Mouse (Mus musculus): ENCODE data around the gene Usmg5. TPM values are rescaled to one million over a fixed set of nuclear protein-coding genes. Genes with fewer than 3 reads are reported as not detected.
A peak's percentile ranks its signal among the peaks of the same experiment; 100 is the strongest.
"Not testable (repeated sequence)": the region's sequence is repeated elsewhere in the genome, so short reads cannot be mapped to it uniquely, and the experiment has no call there.

Gene Usmg5
- polyA plus RNA-seq (2015; fragmentation: Nextera tagmentation; extraction: Ambion mirVana): 1,548 and 1,861 TPM in 2 replicates

DNA sequence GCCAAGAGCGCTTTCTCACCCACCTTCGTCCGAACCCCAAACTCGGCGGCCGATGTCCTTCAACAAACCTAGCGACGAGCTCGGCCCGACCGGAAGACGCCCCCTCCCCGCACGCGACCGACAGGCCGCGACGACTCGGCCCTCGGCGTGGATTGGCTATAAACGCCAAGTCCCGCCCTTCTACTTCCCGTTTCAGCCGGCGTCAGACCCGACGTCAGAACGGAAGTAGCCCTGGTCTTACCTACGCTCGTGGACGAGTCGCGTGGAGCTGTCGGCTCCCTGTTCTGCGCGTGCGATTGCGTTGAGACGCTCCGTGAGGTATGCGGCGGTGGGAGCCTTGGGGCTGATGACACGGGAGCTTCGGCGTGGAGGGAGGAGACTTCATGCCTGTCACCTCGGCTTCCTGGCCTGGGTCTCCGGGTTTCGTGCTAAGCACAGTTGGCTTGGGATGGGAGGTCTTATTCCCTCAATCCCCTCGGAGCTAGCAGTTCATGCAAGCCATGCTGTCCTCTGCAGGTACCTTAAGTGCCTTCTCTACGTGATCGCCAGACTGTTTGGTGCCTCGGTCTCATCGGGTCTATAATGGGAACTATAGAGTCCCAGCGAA is at the start of gene Usmg5, which contains the start of gene Pdcd11:
Gene Usmg5, minus strand, starts transcription at position 98 of the 607 bp plus-strand sequence.
Gene Pdcd11, plus strand, starts transcription at position 219 of the 607 bp plus-strand sequence.
- H3K27ac ChIP-seq (replicated peaks): peak within 1 kb of the TSS; percentile 87
- no peaks in the 10 kb centered on the region for H3K27me3 ChIP-seq
- H3K4me2 ChIP-seq: peak within 1 kb of the TSS; percentile 86
- peaks cover 35% of the 10 kb centered on the region for H3K4me1 ChIP-seq (replicated peaks)
- no peaks in the 10 kb centered on the region for H3K9me3 ChIP-seq
- peaks cover 29% of the 10 kb centered on the region for H3K36me3 ChIP-seq
- under 1% methylated on average over 56 of the region's 56 CpGs for WGBS
- peak; percentile 100 for ATAC-seq (ENCODE audit: low FRiP score, low read depth)
- peak within 1 kb of the TSS; percentile 90 for H3K4me3 ChIP-seq
- H3K9ac ChIP-seq: peak within 1 kb of the TSS; percentile 96

- H3K4me2 ChIP-seq; ATAC-seq (ENCODE audit: low FRiP score, low read depth); H3K9me3 ChIP-seq; H3K27ac ChIP-seq (replicated peaks); H3K4me3 ChIP-seq; H3K9ac ChIP-seq; H3K27me3 ChIP-seq; H3K36me3 ChIP-seq: not testable (repeated sequence)
- 45% methylated on average over 7 of the region's 7 CpGs for WGBS
- H3K4me1 ChIP-seq (replicated peaks): peaks cover 17% of the 10 kb centered on the region
Observed at GRCm38 (mm10) chr19:47139611-47140010, 49.2 kb upstream of the Usmg5 start.

GRCm38 (mm10) chr19:47137771-47138421 is 47.4 kb upstream of the Usmg5 start, which contains the start of gene Calhm2:
Gene Calhm2 (minus strand): TSS chr19:47138294.
- WGBS: 14% methylated on average over 27 of the region's 28 CpGs
- Histone ChIP-seq H3K4me1 (replicated peaks) (peaks cover 17% of the 10 kb centered on the region), H3K27me3 (no peaks in the 10 kb centered on the region), H3K9me3 (no peaks in the 10 kb centered on the region), H3K36me3 (no peaks in the 10 kb centered on the region), H3K4me3 (peak within 1 kb of the TSS; percentile 27), H3K4me2 (peak within 1 kb of the TSS; percentile 48), H3K27ac (replicated peaks) (no peak within 1 kb of the TSS), H3K9ac (0 out of 2 replicates have a peak within 1 kb of the TSS, but pooled peaks have one; percentile 9)
- ATAC-seq (ENCODE audit: low FRiP score, low read depth): peak; percentile 28; the same call in 1 of the 2 replicates

GRCm38 (mm10) chr19:47137051-47137581 is 46.7 kb upstream of the Usmg5 start:
- Histone ChIP-seq H3K27ac (replicated peaks) (no peak overlapping the region), H3K4me2 (peak overlapping the region; percentile 48), H3K27me3 (no peaks in the 10 kb centered on the region), H3K9me3 (no peaks in the 10 kb centered on the region), H3K4me3 (peak overlapping the region; percentile 27), H3K36me3 (no peaks in the 10 kb centered on the region), H3K9ac (no peak overlapping the region), H3K4me1 (replicated peaks) (peaks cover 17% of the 10 kb centered on the region)
- WGBS: 49% methylated on average over 6 of the region's 6 CpGs
- no peak for ATAC-seq (ENCODE audit: low FRiP score, low read depth)

GRCm38 (mm10) chr19:47136170-47136569 is 45.7 kb upstream of the Usmg5 start:
- Histone ChIP-seq H3K4me3 (no peak overlapping the region), H3K27me3 (no peaks in the 10 kb centered on the region), H3K9ac (no peak overlapping the region), H3K36me3 (peaks cover 4% of the 10 kb centered on the region), H3K4me1 (replicated peaks) (peaks cover 17% of the 10 kb centered on the region), H3K9me3 (no peaks in the 10 kb centered on the region), H3K27ac (replicated peaks) (no peak overlapping the region), H3K4me2 (no peak overlapping the region)
- no peak for ATAC-seq (ENCODE audit: low FRiP score, low read depth)
- 85% methylated on average over 5 of the region's 5 CpGs for WGBS

DNA sequence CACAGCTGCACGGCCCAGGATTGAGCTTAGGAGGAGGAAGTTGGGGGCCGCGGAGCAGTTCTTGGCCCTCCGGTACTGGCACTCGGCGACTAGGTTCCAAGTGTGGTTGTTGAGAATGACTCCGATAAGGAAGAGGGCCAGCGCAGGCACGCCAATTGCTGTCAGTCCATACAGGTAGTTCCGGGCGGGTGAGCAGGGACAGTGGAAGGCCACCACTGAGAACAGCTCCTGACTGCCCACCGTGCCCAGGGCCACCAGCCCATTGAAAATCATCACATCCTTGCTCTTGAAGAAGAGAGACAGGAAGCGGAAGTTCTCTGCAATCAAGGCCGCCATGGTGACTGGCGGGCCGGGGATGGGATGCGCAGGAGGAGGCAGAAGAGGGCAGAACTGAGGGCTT is 45.1 kb upstream of the Usmg5 start:
- peaks cover 10% of the 10 kb centered on the region for H3K36me3 ChIP-seq

DNA sequence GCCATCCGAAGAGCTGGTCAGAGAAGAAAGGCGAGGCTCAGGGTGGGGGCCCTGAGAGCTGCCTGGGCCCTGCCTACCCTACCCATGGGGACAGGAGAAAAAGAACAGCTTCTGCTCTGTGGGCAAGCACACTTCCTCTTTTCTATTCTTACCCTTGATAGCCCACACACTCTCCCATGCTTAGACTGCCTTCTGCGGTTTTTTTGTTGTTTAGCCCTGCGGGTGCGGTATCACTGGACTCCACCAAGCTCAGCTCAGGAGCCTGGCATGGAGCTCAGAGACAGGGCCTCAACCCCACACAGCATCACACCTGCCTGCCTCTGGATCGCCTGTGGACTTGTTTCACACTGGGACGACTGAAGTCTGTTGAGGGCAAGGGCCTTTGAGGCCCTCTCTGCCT is 42.7 kb upstream of the Usmg5 start:
- Histone ChIP-seq H3K27ac (replicated peaks) (no peak overlapping the region), H3K4me3 (no peak overlapping the region), H3K9me3 (no peaks in the 10 kb centered on the region), H3K9ac (no peak overlapping the region), H3K4me2 (no peak overlapping the region), H3K36me3 (peaks cover 34% of the 10 kb centered on the region), H3K4me1 (replicated peaks) (peaks cover 12% of the 10 kb centered on the region), H3K27me3 (no peaks in the 10 kb centered on the region)
- ATAC-seq (ENCODE audit: low FRiP score, low read depth): no peak
- 90% methylated on average over 7 of the region's 7 CpGs for WGBS

More for the DNA sequence above, 45.1 kb upstream of the Usmg5 start:
- Histone ChIP-seq H3K4me3 (no peak overlapping the region), H3K27me3 (no peaks in the 10 kb centered on the region), H3K4me1 (replicated peaks) (peaks cover 17% of the 10 kb centered on the region), H3K27ac (replicated peaks) (no peak overlapping the region), H3K9ac (no peak overlapping the region), H3K4me2 (no peak overlapping the region), H3K9me3 (no peaks in the 10 kb centered on the region)
- no peak for ATAC-seq (ENCODE audit: low FRiP score, low read depth)
- 95% methylated on average over 17 of the region's 17 CpGs for WGBS

GRCm38 (mm10) chr19:47130551-47131125 is 40.2 kb upstream of the Usmg5 start:
- peaks cover 54% of the 10 kb centered on the region for H3K36me3 ChIP-seq

GRCm38 (mm10) chr19:47128835-47129234 is 38.4 kb upstream of the Usmg5 start:
- Histone ChIP-seq H3K36me3 (peaks cover 69% of the 10 kb centered on the region), H3K27me3 (no peaks in the 10 kb centered on the region), H3K4me3 (no peak overlapping the region), H3K27ac (replicated peaks) (no peak overlapping the region), H3K4me2 (no peak overlapping the region), H3K4me1 (replicated peaks) (no peaks in the 10 kb centered on the region), H3K9ac (no peak overlapping the region), H3K9me3 (no peaks in the 10 kb centered on the region)
- ATAC-seq (ENCODE audit: low FRiP score, low read depth): no peak
- 92% methylated on average over 11 of the region's 11 CpGs for WGBS

More at GRCm38 (mm10) chr19:47130551-47131125, 40.2 kb upstream of the Usmg5 start:
- no peak for ATAC-seq (ENCODE audit: low FRiP score, low read depth)
- H3K9me3 ChIP-seq: no peaks in the 10 kb centered on the region
- no peak overlapping the region for H3K4me3 ChIP-seq
- no peak overlapping the region for H3K27ac ChIP-seq (replicated peaks)
- H3K4me1 ChIP-seq (replicated peaks): no peaks in the 10 kb centered on the region
- no peak overlapping the region for H3K4me2 ChIP-seq
- no peak overlapping the region for H3K9ac ChIP-seq
- WGBS: 94% methylated on average over 15 of the region's 15 CpGs
- no peaks in the 10 kb centered on the region for H3K27me3 ChIP-seq

DNA sequence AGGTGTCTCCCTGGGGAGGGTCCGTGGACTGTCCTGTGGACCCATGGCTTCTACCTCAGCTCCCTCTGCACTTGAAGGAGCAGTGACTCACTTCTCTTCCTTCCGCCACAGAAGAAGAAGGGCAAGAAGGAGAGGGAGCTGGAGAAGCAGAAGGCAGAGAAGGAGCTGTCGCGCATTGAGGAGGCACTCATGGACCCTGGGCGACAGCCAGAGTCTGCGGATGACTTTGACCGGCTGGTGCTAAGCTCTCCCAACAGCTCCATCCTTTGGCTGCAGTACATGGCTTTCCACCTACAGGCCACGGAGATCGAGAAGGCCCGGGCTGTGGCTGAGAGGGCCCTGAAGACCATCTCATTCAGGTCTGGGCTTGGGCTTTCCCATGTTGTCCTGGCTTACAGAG is 37.7 kb upstream of the Usmg5 start:
- H3K9me3 ChIP-seq: no peaks in the 10 kb centered on the region
- no peak overlapping the region for H3K9ac ChIP-seq
- H3K4me1 ChIP-seq (replicated peaks): no peaks in the 10 kb centered on the region
- H3K4me3 ChIP-seq: no peak overlapping the region
- ATAC-seq (ENCODE audit: low FRiP score, low read depth): no peak
- no peaks in the 10 kb centered on the region for H3K27me3 ChIP-seq
- no peak overlapping the region for H3K4me2 ChIP-seq
- WGBS: 95% methylated on average over 10 of the region's 10 CpGs
- H3K27ac ChIP-seq (replicated peaks): no peak overlapping the region
- peaks cover 69% of the 10 kb centered on the region for H3K36me3 ChIP-seq

- ATAC-seq (ENCODE audit: low FRiP score, low read depth): no peak
- no peak overlapping the region for H3K4me3 ChIP-seq
- no peak overlapping the region for H3K9ac ChIP-seq
- no peak overlapping the region for H3K27ac ChIP-seq (replicated peaks)
- no peaks in the 10 kb centered on the region for H3K4me1 ChIP-seq (replicated peaks)
- H3K27me3 ChIP-seq: no peaks in the 10 kb centered on the region
- H3K4me2 ChIP-seq: no peak overlapping the region
- no peaks in the 10 kb centered on the region for H3K9me3 ChIP-seq
- peaks cover 55% of the 10 kb centered on the region for H3K36me3 ChIP-seq
- 27% methylated on average over 2 of the region's 2 CpGs for WGBS
Observed at GRCm38 (mm10) chr19:47122802-47123201, 32.4 kb upstream of the Usmg5 start.

GRCm38 (mm10) chr19:47121054-47121453 is 30.6 kb upstream of the Usmg5 start:
- Histone ChIP-seq H3K36me3 (peaks cover 55% of the 10 kb centered on the region), H3K4me1 (replicated peaks) (no peaks in the 10 kb centered on the region), H3K9ac (no peak overlapping the region), H3K4me3 (no peak overlapping the region), H3K9me3 (no peaks in the 10 kb centered on the region), H3K27ac (replicated peaks) (no peak overlapping the region), H3K4me2 (no peak overlapping the region), H3K27me3 (no peaks in the 10 kb centered on the region)
- no peak for ATAC-seq (ENCODE audit: low FRiP score, low read depth)
- WGBS: 41% methylated on average over 4 of the region's 4 CpGs

Data from hindbrain, embryonic 15.5 days (tissue).